Mouse (Mus musculus) ES-Bruce4 (cell line): Measurements from ENCODE around the gene Cab39.

ENCODE experiments used
- CTCF ChIP-seq: IDR thresholded peaks from one replicate; pipeline ENCODE4 v1.8.1; 2011; ENCODE audit warnings: low read depth, low read length
- EP300 ChIP-seq: IDR thresholded peaks from 2 replicates; pipeline ENCODE4 v1.6.1; 2011; ENCODE audit warnings: low read depth, low read length; ENCODE audit not compliant: insufficient read depth
- POLR2A ChIP-seq: IDR thresholded peaks from one replicate; pipeline ENCODE4 v1.8.1; 2011; ENCODE audit warnings: low read length; ENCODE audit not compliant: insufficient read depth

DNA sequence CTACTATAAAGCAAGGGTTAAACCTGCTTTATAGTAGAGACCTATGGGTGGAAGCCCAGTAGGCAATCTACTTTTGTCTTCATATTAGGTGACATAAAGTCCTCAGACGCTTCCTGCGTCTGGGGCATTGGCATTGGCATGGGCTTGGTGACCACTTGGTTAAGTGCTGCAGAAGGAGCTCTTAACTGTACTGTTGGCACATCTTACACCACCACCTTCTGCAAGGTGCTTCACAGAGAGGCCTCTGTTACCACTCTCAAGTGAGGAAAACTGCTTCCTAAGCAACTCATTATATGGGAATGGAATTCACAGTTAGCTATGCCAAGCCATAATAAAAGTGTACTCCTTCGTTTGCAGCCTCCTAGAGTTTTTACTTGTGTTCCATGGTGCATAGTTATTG, 31.7 kb downstream of the Cab39 start:
- TF ChIP-seq CTCF (no peak), EP300 (no peak), POLR2A (no peak)
